Mouse (Mus musculus) heart, adult 2 months (tissue): ENCODE results near the gene Hist2h2aa1. TPM values are rescaled to one million over a fixed set of nuclear protein-coding genes. Genes with fewer than 3 reads are reported as not detected.
"Not testable (repeated sequence)": the region's sequence is repeated elsewhere in the genome, so short reads cannot be mapped to it uniquely, and the experiment has no call there.

Source experiments
- DNase-seq, 2 experiments: peaks; one replicate each; pipeline ENCODE4 v3.0.0; 2021
- H3K27ac ChIP-seq: fragments of 200-600 bp; 2 replicates; pipeline ENCODE4 v1.8.1; 2022
- H3K27me3 ChIP-seq: fragments of 200-500 bp; 2 replicates; pipeline ENCODE4 v1.6.1; 2012; ENCODE audit warnings: mild to moderate bottlenecking, low read length, inconsistent platforms, mixed read lengths; ENCODE audit not compliant: control insufficient read depth, insufficient read depth
- H3K36me3 ChIP-seq: fragments of 200-500 bp; 2 replicates; pipeline ENCODE4 v1.6.1; 2012; ENCODE audit warnings: low read length, inconsistent platforms; ENCODE audit not compliant: control insufficient read depth, insufficient read depth
- H3K4me1 ChIP-seq: fragments of 200-500 bp; 2 replicates; pipeline ENCODE4 v1.6.1; 2011; ENCODE audit warnings: low read length; ENCODE audit not compliant: control insufficient read depth, insufficient read depth
- H3K4me3 ChIP-seq: fragments of 200-600 bp; 2 replicates; pipeline ENCODE4 v1.8.1; 2022
- H3K79me2 ChIP-seq: fragments of 200-500 bp; replicated peaks from 2 replicates; pipeline ENCODE4 v1.6.1; 2012; ENCODE audit warnings: mild to moderate bottlenecking, inconsistent platforms, low read length, moderate library complexity, mixed read lengths; ENCODE audit not compliant: control insufficient read depth, insufficient read depth
- H3K9ac ChIP-seq: fragments of 200-500 bp; 2 replicates; pipeline ENCODE4 v1.6.1; 2012; ENCODE audit warnings: low read depth, mild to moderate bottlenecking, control low read depth, inconsistent platforms, low read length, mixed read lengths
- CTCF ChIP-seq: fragments of 200-600 bp; IDR thresholded peaks from 2 replicates; pipeline ENCODE4 v1.8.1; 2022; ENCODE audit warnings: antibody characterized with exemption, mild to moderate bottlenecking, moderate library complexity
- EP300 ChIP-seq: fragments of 200-500 bp; IDR thresholded peaks from 2 replicates; pipeline ENCODE4 v1.6.1; 2011; ENCODE audit warnings: low read depth, low read length, control low read depth; ENCODE audit not compliant: insufficient read depth
- POLR2A ChIP-seq: fragments of 200-500 bp; IDR thresholded peaks from 2 replicates; pipeline ENCODE4 v1.6.1; 2011; ENCODE audit warnings: mild to moderate bottlenecking, low read depth, low read length, control low read depth; ENCODE audit not compliant: insufficient read depth
- WGBS: fragments of 180-500 bp; shearing (Covaris S2); methylation state at CpG from one replicate; pipeline ENCODE4 v1.1.7; 2018; 5-methylcytosine and 5-hydroxymethylcytosine counted together
- intact Hi-C: fragments of 180-260 bp; cut with DNase I; formaldehyde crosslinking; loops from one replicate; pipeline ENCODE4 v1.15.1; 2025
- polyA plus RNA-seq: library from polyadenylated mRNA; depleted of rRNA; stranded (reverse); fragments of >200 nt; gene quantifications from 2 replicates; pipeline ENCODE4 v1.2.3, GENCODE M21; 2012
- total RNA-seq, 2 experiments: library from RNA; stranded (reverse); gene quantifications; 2 replicates each; pipeline ENCODE4 v1.2.3; 2021

The Hist2h2aa1 gene
- total and polyA plus RNA-seq, 3 experiments, result 7.1 to 124 (median 13.0) TPM

DNA sequence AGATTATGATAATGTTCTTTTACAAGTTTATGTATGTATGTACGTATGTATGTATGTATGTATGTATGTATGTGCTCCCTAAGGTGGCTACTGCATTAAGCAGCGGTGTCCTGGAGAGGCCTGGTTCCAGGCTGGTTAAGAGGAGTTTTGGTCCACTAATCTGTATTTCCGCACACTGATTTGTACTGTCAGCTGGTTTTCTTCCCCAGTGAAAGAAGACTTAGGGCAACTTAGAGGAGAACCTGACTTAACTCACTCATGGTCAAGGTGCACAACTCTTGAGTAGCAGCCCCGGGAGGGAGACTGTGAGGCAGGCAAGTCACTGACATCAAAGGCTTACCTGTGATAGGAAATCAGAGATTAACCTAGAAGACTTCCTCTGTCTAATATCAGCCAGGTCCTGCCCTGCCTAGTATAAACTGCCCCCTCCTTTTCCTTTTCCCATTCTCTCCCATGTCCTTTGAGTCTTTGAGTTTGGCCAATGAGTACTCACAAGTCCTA is 8.4 kb upstream of the Hist2h2aa1 start:
- H3K79me2 ChIP-seq, result no peaks in the 10 kb centered on the region
- WGBS, result 82% methylated on average over 4 of the region's 4 CpGs
- TF ChIP-seq CTCF (no peak), POLR2A (no peak), EP300 (no peak)
- no peak overlapping the region for H3K4me3 ChIP-seq
- DNase-seq, result no peak
- peaks cover 2% of the 10 kb centered on the region; the same call in 1 of the 2 replicates for H3K36me3 ChIP-seq
- H3K9ac ChIP-seq, result no peak overlapping the region
- no peaks in the 10 kb centered on the region for H3K27me3 ChIP-seq
- no peak overlapping the region for H3K27ac ChIP-seq
- peaks cover 1% of the 10 kb centered on the region for H3K4me1 ChIP-seq
- intact Hi-C loops, result loop anchor here (2.0 kb wide), 1 partner anchor 14 kb away; no protein-coding TSS in a partner anchor

DNA sequence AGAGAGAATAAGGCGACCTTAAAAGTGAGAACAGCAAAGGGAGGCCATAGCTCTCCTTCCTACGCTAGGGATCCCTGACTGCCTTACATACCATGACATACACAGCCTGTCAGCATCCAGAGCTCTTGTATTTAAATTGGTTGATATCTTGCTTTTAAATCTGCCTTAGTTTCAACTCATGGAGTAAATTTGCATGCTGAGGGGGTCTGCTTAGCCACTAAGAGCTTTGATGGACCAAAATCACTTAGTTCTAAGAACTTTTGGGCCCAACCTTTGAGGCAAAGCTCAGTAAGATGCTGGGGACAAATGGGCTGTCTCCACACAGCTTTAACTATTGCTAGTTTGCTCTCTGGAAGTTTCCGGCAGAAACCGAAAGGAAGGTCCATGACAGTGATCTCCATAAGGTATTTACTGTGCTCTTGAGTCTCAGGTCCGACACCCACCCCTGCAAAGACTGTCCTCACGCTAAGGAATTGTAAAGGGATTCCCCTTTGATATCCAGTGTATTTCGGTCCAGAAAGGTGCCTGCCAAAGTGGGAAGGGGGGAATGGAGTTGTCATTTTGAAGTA is 7.9 kb upstream of the Hist2h2aa1 start:
- no peak overlapping the region for H3K9ac ChIP-seq
- peaks cover 3% of the 10 kb centered on the region for H3K4me1 ChIP-seq
- no peaks in the 10 kb centered on the region for H3K79me2 ChIP-seq
- no peak for DNase-seq
- no peak overlapping the region for H3K4me3 ChIP-seq
- intact Hi-C loops, result loop anchor here (2.0 kb wide), 1 partner anchor 15 kb away; no protein-coding TSS in a partner anchor
- H3K27ac ChIP-seq, result no peak overlapping the region
- peaks cover 2% of the 10 kb centered on the region; the same call in 1 of the 2 replicates for H3K36me3 ChIP-seq
- TF ChIP-seq CTCF (no peak), POLR2A (no peak), EP300 (no peak)
- WGBS, result 62% methylated on average over 7 of the region's 7 CpGs
- H3K27me3 ChIP-seq, result no peaks in the 10 kb centered on the region

DNA sequence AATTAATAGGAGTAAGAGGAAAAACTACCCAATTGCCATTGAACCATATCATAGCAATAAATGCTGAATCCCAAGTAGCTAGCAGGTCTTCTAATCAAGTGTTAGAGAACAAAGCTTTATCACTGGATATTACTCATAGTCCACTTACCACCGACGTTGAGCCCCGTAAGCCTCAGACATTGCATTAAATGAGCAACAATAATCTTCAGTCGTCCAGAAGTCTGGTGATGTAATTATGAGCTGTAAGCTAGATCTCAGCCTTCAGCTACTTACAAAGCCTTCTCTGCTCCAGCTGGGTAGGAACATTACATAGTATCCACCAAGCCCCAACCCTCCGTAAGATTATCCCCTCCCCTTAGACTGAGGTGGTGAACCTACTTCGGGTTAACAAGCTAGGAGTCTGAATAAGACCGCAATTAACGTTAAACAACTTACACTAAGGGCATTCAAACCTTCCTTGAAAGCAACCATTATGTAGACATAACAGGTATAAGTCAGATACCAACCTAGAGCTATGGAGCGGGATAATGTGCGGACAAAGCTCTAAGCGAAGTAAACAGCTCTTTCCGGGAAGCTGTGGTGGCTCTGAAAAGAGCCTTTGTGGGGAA is 7.3 kb upstream of the Hist2h2aa1 start:
- no peak overlapping the region for H3K9ac ChIP-seq
- H3K4me3 ChIP-seq, result no peak overlapping the region
- no peaks in the 10 kb centered on the region for H3K79me2 ChIP-seq
- H3K36me3 ChIP-seq, result peaks cover 2% of the 10 kb centered on the region; the same call in 1 of the 2 replicates
- TF ChIP-seq CTCF (no peak), EP300 (no peak), POLR2A (no peak)
- WGBS, result 13% methylated on average over 12 of the region's 12 CpGs
- intact Hi-C loops, result loop anchor here (2.0 kb wide), 1 partner anchor 15 kb away; no protein-coding TSS in a partner anchor
- no peak for DNase-seq
- no peak overlapping the region for H3K27ac ChIP-seq
- peaks cover 4% of the 10 kb centered on the region for H3K4me1 ChIP-seq
- no peaks in the 10 kb centered on the region for H3K27me3 ChIP-seq

DNA sequence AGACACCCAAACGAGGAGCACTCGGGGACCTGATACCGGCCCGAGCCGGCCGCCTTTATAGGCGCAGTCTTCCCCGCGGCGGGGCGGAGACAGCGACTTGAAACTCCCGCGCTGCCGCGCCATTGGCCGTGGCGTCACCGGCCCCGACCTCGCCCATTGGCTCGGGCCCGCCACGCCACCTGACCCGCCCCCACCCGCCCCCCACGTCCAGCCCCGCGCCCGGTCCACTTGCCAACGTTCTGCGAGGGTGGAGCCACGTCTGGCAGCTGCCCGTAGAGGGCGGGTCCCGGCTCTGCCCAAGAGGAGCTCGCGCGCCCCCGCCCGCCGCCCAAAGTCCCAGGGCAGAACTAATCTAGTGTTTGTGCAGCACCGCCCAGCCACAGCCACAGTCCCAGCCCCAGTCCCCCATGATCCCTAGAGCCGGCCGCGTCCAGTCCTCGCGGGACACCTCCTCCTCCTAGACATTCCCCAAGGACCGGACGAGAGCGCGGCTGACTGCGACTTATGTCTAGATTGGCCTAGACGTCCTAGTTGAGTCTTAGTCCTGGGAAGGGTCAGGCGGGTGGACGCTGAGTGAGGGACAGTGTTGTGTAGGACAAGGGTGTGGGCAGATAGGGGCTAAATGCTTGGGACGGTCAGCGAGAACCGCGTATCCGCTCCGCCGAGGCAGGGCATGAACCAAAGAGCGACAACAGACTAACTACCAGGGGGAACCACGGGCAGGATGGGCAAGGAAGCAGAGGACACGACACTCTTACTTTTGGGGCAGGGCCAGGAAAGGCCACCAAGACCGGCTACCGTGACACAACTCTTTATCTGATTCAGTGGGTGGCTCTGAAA is 6.1 kb upstream of the Hist2h2aa1 start, which contains the start of gene Hist2h3c2:
TSS of gene Hist2h3c2 (minus strand) at position 174 of the 840 bp plus-strand sequence.
- WGBS, result under 1% methylated on average over 18 of the region's 68 CpGs
- Histone ChIP-seq H3K4me3 (peak within 1 kb of the TSS; percentile 60), H3K9ac (peak within 1 kb of the TSS; percentile 72), H3K27ac (peak within 1 kb of the TSS; percentile 82)
- H3K79me2 ChIP-seq, intact Hi-C loops, H3K27me3 ChIP-seq, H3K36me3 ChIP-seq, H3K4me1 ChIP-seq: not testable (repeated sequence)
- peak; percentile 67 to 80 for DNase-seq

DNA sequence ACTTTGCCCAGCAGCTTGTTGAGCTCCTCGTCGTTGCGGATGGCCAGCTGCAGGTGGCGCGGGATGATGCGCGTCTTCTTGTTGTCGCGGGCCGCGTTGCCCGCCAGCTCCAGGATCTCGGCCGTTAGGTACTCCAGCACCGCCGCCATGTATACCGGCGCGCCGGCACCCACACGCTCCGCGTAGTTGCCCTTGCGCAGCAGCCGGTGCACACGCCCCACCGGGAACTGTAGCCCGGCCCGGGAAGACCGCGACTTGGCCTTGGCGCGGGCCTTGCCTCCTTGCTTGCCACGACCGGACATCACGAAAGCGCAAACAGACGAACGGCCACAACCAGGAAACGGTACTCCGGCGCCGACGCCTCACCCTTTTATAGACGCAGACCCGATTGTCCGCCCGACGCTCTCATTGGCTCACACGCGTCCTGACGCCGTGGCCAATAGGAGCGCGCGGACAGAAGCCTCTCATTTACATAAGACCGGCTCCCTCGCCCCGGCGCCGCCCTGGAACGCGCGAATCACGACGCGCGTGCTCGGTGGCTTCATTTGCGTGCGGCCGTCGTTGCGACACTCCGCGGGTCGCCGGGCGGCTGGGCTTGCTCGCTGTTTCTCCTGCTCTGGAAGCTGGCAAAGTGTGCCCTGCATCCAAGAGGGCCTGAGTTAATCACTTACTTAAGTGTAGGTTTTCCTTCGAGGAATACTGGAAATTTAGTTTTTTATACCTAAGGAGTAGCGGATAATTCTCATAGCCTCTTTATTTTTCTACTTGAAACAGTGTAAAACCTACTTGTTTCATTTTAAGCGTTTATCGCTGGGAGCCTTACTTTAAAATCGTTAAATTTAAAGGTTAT is 5.1 kb upstream of the Hist2h2aa1 start, which contains the start of gene Hist2h2aa2:
TSS of gene Hist2h2aa2 (minus strand) at position 328 of the 850 bp plus-strand sequence.
- H3K4me1 ChIP-seq, H3K36me3 ChIP-seq, intact Hi-C loops, H3K27me3 ChIP-seq, H3K79me2 ChIP-seq: not testable (repeated sequence)
- Histone ChIP-seq H3K27ac (peak within 1 kb of the TSS; percentile 89), H3K4me3 (peak within 1 kb of the TSS; percentile 60), H3K9ac (peak within 1 kb of the TSS; percentile 72)
- peak; percentile 84 for TF ChIP-seq POLR2A
- peak; percentile 97 for DNase-seq
- 3% methylated on average over 25 of the region's 85 CpGs for WGBS
